Mouse (Mus musculus) embryonic fibroblast, embryonic 13.5 days (primary cell): Measurements from ENCODE around the gene Mat2a. TPM values are rescaled to one million over a fixed set of nuclear protein-coding genes. Genes with fewer than 3 reads are reported as not detected.
A peak's percentile ranks its signal among the peaks of the same experiment; 100 is the strongest.
"Not testable (repeated sequence)": the region's sequence is repeated elsewhere in the genome, so short reads cannot be mapped to it uniquely, and the experiment has no call there.

Source experiments
- H3K27ac ChIP-seq: 2 replicates; pipeline ENCODE4 v1.5.1; 2012; ENCODE audit warnings: low read length, control low read depth, inconsistent platforms; ENCODE audit not compliant: insufficient read depth
- H3K4me1 ChIP-seq: 2 replicates; pipeline ENCODE4 v1.6.1; 2011; ENCODE audit warnings: low read length; ENCODE audit not compliant: control insufficient read depth, insufficient read depth
- H3K4me3 ChIP-seq: 2 replicates; pipeline ENCODE4 v1.5.1; 2011; ENCODE audit warnings: mild to moderate bottlenecking, control low read depth, low read length; ENCODE audit not compliant: insufficient read depth
- CTCF ChIP-seq: IDR thresholded peaks from 2 replicates; pipeline ENCODE4 v1.5.1; 2011; ENCODE audit warnings: mild to moderate bottlenecking, control low read depth, low read length, moderate library complexity, borderline replicate concordance; ENCODE audit not compliant: insufficient read depth
- POLR2A ChIP-seq: IDR thresholded peaks from 2 replicates; pipeline ENCODE4 v1.6.1; 2011; ENCODE audit warnings: low read depth, mild to moderate bottlenecking, control low read depth, low read length, moderate library complexity
- polyA plus RNA-seq: library from polyadenylated mRNA; stranded (reverse); fragments of >200 nt; gene quantifications from 2 replicates; pipeline ENCODE4 v1.2.4, GENCODE M21; 2011; ENCODE audit warnings: low read depth; ENCODE audit not compliant: missing spikeins, insufficient read length

The Mat2a gene
- polyA plus RNA-seq, 1 experiment, result 258 TPM

- TF ChIP-seq POLR2A, result no peak
- no peak for TF ChIP-seq CTCF
- no peak overlapping the region for H3K4me3 ChIP-seq
- H3K4me1 ChIP-seq, result no peaks in the 10 kb centered on the region
- H3K27ac ChIP-seq, result no peak overlapping the region
These were observed 17.2 kb upstream of the Mat2a start for GRCm38 (mm10) chr6:72456567-72456966.

- Histone ChIP-seq H3K4me1 (no peaks in the 10 kb centered on the region), H3K4me3 (no peak overlapping the region), H3K27ac (peak overlapping the region; percentile 4; the same call in 1 of the 2 replicates)
- TF ChIP-seq POLR2A, result no peak
- TF ChIP-seq CTCF, result no peak
These were observed 15.5 kb upstream of the Mat2a start for GRCm38 (mm10) chr6:72454833-72455373.

GRCm38 (mm10) chr6:72454072-72454746 lies 14.9 kb upstream of the Mat2a start:
- no peak overlapping the region for H3K4me3 ChIP-seq
- peak overlapping the region; percentile 4; the same call in 1 of the 2 replicates for H3K27ac ChIP-seq
- no peaks in the 10 kb centered on the region for H3K4me1 ChIP-seq
- TF ChIP-seq CTCF, result no peak
- TF ChIP-seq POLR2A, result no peak

- TF ChIP-seq POLR2A (no peak), CTCF (no peak)
- H3K4me3 ChIP-seq, result no peak overlapping the region
- H3K27ac ChIP-seq, result no peak overlapping the region
- no peaks in the 10 kb centered on the region for H3K4me1 ChIP-seq
These were observed 14.2 kb upstream of the Mat2a start for GRCm38 (mm10) chr6:72453578-72453977.

GRCm38 (mm10) chr6:72452329-72452728 lies 13.0 kb upstream of the Mat2a start:
- H3K4me1 ChIP-seq, result no peaks in the 10 kb centered on the region
- no peak overlapping the region for H3K27ac ChIP-seq
- no peak overlapping the region for H3K4me3 ChIP-seq
- TF ChIP-seq POLR2A (no peak), CTCF (no peak)

- not testable (repeated sequence) for H3K4me1 ChIP-seq, H3K27ac ChIP-seq, H3K4me3 ChIP-seq
These were observed 12.4 kb upstream of the Mat2a start for GRCm38 (mm10) chr6:72451778-72452177.

- H3K4me1 ChIP-seq, result no peaks in the 10 kb centered on the region
- no peak overlapping the region for H3K4me3 ChIP-seq
- no peak overlapping the region for H3K27ac ChIP-seq
- no peak for TF ChIP-seq POLR2A
- TF ChIP-seq CTCF, result no peak
These were observed 8.1 kb upstream of the Mat2a start for GRCm38 (mm10) chr6:72447487-72447886.

- Histone ChIP-seq H3K4me3 (no peak overlapping the region), H3K27ac (no peak overlapping the region), H3K4me1 (peaks cover 4% of the 10 kb centered on the region; the same call in 1 of the 2 replicates)
- TF ChIP-seq POLR2A (no peak), CTCF (no peak)
These were observed 5.7 kb upstream of the Mat2a start for GRCm38 (mm10) chr6:72445011-72445410.

- Histone ChIP-seq H3K27ac (no peak overlapping the region), H3K4me3 (no peak overlapping the region), H3K4me1 (peaks cover 4% of the 10 kb centered on the region; the same call in 1 of the 2 replicates)
- TF ChIP-seq CTCF (no peak), POLR2A (no peak)
These were observed 3.7 kb upstream of the Mat2a start for GRCm38 (mm10) chr6:72442921-72443604.
